Mouse (Mus musculus): ENCODE data around the gene Med13l.

DNA sequence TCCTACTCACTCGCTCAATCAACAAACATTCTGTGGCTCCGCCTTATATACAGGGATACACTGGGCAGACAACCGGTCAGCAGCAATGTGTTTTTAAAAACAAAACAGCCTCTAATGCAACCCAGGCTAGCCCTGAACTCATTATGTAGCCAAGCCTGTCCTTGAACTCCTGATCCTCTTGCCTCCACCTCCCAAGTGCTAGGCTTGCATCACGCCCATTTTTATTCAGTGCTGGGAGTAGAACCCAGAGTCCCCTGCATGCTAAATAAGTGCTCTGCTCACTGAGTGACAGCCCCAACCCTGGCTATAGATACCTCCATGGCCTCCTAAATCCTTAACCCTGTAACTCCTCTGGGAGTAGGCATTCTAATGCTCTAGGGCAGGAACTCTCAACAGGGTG is 49.5 kb upstream of the Med13l start:
- no peak for TF ChIP-seq CHD2 (IDR thresholded peaks at IDR 0.05; ENCODE audit: low read length)
- no peak for TF ChIP-seq CTCF (conservative IDR thresholded peaks at IDR 0.05 in 1 of 2, IDR thresholded peaks at IDR 0.05 in 1 of 2; ENCODE audit: low read depth in 2 of 2, low read length in 2 of 2)
- TF ChIP-seq POLR2A (IDR thresholded peaks at IDR 0.05; ENCODE audit: low read depth, low read length): no peak
- TF ChIP-seq HCFC1 (IDR thresholded peaks at IDR 0.05; ENCODE audit: low read depth, low read length): no peak
- TF ChIP-seq MAFK (IDR thresholded peaks at IDR 0.05; ENCODE audit: insufficient replicate concordance, low read length): no peak
- TF ChIP-seq NRF1 (IDR thresholded peaks at IDR 0.05; ENCODE audit: low read depth, low read length): no peak
- no peak for TF ChIP-seq TCF12 (IDR thresholded peaks at IDR 0.05; ENCODE audit: low read depth, low read length)
- TF ChIP-seq E2F4 (IDR thresholded peaks at IDR 0.05; ENCODE audit: insufficient replicate concordance, low read depth, low read length): no peak
- no peak for TF ChIP-seq RAD21 (IDR thresholded peaks at IDR 0.05; ENCODE audit: low read depth, low read length)
- no peak for TF ChIP-seq SMC3 (IDR thresholded peaks at IDR 0.05; ENCODE audit: low read depth, low read length)
- no peak for TF ChIP-seq NELFE (IDR thresholded peaks at IDR 0.05; ENCODE audit: low read depth, low read length)
- no peak for TF ChIP-seq ETS1 (conservative IDR thresholded peaks at IDR 0.05; ENCODE audit: low read depth, low read length)
- TF ChIP-seq BHLHE40 (IDR thresholded peaks at IDR 0.05; ENCODE audit: low read depth, low read length): no peak
- TF ChIP-seq CHD1 (IDR thresholded peaks at IDR 0.05; ENCODE audit: low read depth, low read length): no peak
